Mouse (Mus musculus): ENCODE results near the gene Vamp1. TPM values are rescaled to one million over a fixed set of nuclear protein-coding genes. Genes with fewer than 3 reads are reported as not detected.
"Not testable (repeated sequence)": the region's sequence is repeated elsewhere in the genome, so short reads cannot be mapped to it uniquely, and the experiment has no call there.

Gene Vamp1
- total and polyA plus RNA-seq, 3 experiments, result 1.9 to 4.6 (median 3.1) TPM

DNA sequence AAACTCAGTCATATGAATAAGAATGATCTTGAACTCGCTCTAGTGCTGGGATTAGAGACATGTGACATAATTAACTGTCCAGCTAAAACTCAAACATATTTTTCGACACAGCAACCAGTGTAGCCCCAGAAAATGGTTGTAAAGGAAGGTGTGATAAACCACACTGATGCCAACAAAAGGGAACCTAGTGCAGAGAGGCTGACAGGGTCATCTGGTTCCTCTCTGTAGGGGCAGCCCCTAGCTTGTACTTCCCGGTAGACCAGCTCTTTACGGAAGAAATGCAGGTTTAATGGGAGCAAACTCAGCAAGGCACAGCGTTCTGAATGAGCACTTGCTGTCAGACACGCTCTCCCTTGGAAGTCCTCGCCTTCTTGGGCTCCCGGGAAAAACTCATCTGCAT, 64.4 kb downstream of the Vamp1 start:
- no peak overlapping the region for H3K4me2 ChIP-seq (ENCODE audit: insufficient read depth, low read depth, poor library complexity, severe bottlenecking)
- H3K36me3 ChIP-seq (replicated peaks in 1 of 2; ENCODE audit: control insufficient read depth in 1 of 2, insufficient read depth in 1 of 2, low read length in 1 of 2), result no peaks in the 10 kb centered on the region
- no peaks in the 10 kb centered on the region for H3K79me2 ChIP-seq (replicated peaks; ENCODE audit: control insufficient read depth, extremely low read depth, insufficient read depth, poor library complexity, severe bottlenecking)
- H3K4me3 ChIP-seq (replicated peaks in 1 of 3; ENCODE audit: low read depth in 2 of 3, low read length in 2 of 3, poor library complexity in 1 of 3), result no peak overlapping the region
- dilution Hi-C loops (cut with MboI; ENCODE audit: extremely low pct_ligation_motif_present, extremely low pct_unique_long_range_greater_than_20kb, low sequenced_read_pairs) (no loop called here), in situ Hi-C loops (cut with MboI; ENCODE audit: low pct_ligation_motif_present, low pct_unique_long_range_greater_than_20kb, low sequenced_read_pairs) (no loop called here)
- TF ChIP-seq RAD21 (IDR thresholded peaks at IDR 0.05; ENCODE audit: low read depth, low read length) (no peak), ELF1 (IDR thresholded peaks at IDR 0.05; ENCODE audit: low read depth, low read length) (0 out of 2 replicates have a peak, but pooled peaks have one; percentile 40), POLR2A (IDR thresholded peaks at IDR 0.05; ENCODE audit: low read depth, low read length) (no peak)
- peaks cover 26% of the 10 kb centered on the region for H3K27me3 ChIP-seq (replicated peaks)
- H3K27ac ChIP-seq (ENCODE audit: insufficient read depth, low read depth), result no peak overlapping the region
- H3K9ac ChIP-seq (ENCODE audit: insufficient read depth, low read depth), result no peak overlapping the region
- DNase-seq (ENCODE audit: extremely low read depth), result peak; percentile 20
- peaks cover 0 to 6% of the 10 kb centered on the region in 2 experiments; a peak in 2 of 4 replicates for H3K4me1 ChIP-seq (ENCODE audit: control insufficient read depth in 1 of 2, insufficient read depth in 2 of 2)
- H3K9me3 ChIP-seq (replicated peaks; ENCODE audit: low read length), result peaks cover 5% of the 10 kb centered on the region

DNA sequence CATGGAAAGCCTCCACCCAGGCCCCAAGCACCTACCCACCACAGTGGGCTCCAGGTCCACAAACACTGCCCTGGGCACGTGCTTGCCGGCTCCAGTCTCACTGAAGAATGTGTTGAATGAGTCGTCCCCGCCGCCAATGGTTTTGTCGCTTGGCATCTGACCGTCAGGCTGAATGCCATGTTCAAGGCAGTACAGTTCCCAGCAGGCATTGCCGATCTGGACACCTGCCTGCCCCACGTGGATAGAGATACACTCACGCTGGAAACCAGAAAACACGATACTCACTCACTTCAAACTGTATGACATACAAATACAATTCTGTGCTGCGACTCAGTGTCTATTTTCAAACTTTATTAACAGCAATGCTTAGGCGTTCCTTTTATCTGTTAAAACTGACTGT, 67.4 kb downstream of the Vamp1 start:
- H3K79me2 ChIP-seq (replicated peaks; ENCODE audit: control insufficient read depth, extremely low read depth, insufficient read depth, poor library complexity, severe bottlenecking); H3K4me3 ChIP-seq (replicated peaks in 1 of 3; ENCODE audit: low read depth in 2 of 3, low read length in 2 of 3, poor library complexity in 1 of 3); dilution Hi-C loops (cut with MboI; ENCODE audit: extremely low pct_ligation_motif_present, extremely low pct_unique_long_range_greater_than_20kb, low sequenced_read_pairs); DNase-seq (ENCODE audit: extremely low read depth); H3K4me1 ChIP-seq (ENCODE audit: control insufficient read depth in 1 of 2, insufficient read depth in 2 of 2); H3K4me2 ChIP-seq (ENCODE audit: insufficient read depth, low read depth, poor library complexity, severe bottlenecking); H3K9ac ChIP-seq (ENCODE audit: insufficient read depth, low read depth); H3K27ac ChIP-seq (ENCODE audit: insufficient read depth, low read depth); H3K36me3 ChIP-seq (replicated peaks in 1 of 2; ENCODE audit: control insufficient read depth in 1 of 2, insufficient read depth in 1 of 2, low read length in 1 of 2); in situ Hi-C loops (cut with MboI; ENCODE audit: low pct_ligation_motif_present, low pct_unique_long_range_greater_than_20kb, low sequenced_read_pairs): not testable (repeated sequence)
- Histone ChIP-seq H3K9me3 (replicated peaks; ENCODE audit: low read length) (peaks cover 12% of the 10 kb centered on the region), H3K27me3 (replicated peaks) (peaks cover 30% of the 10 kb centered on the region)

DNA sequence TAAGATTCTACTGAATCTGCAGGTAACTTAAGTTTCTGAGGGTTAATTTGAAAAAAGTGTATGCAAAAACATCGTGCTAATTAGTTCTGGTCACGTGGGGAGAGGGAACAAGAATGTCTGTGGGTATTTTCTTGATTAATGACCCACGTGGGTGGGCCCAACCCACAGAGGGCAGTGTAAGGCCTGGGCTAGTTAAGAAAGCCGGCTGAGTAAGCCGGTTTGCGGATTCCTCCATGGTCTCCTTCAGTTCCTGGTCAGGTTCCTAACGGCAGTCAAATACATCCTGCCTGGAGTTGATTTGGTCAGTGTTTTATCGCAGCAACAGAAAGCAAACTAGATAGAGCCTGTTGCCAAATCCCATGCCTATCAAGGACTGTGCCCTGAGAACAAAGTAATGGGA, 68.9 kb downstream of the Vamp1 start:
- H3K36me3 ChIP-seq (replicated peaks in 1 of 2; ENCODE audit: control insufficient read depth in 1 of 2, insufficient read depth in 1 of 2, low read length in 1 of 2), result no peaks in the 10 kb centered on the region
- peaks cover 44% of the 10 kb centered on the region for H3K27me3 ChIP-seq (replicated peaks)
- H3K79me2 ChIP-seq (replicated peaks; ENCODE audit: control insufficient read depth, extremely low read depth, insufficient read depth, poor library complexity, severe bottlenecking), result no peaks in the 10 kb centered on the region
- DNase-seq (ENCODE audit: extremely low read depth), result no peak
- H3K9ac ChIP-seq (ENCODE audit: insufficient read depth, low read depth), result no peak overlapping the region
- no peak overlapping the region for H3K27ac ChIP-seq (ENCODE audit: insufficient read depth, low read depth)
- in situ Hi-C loops (cut with MboI; ENCODE audit: low pct_ligation_motif_present, low pct_unique_long_range_greater_than_20kb, low sequenced_read_pairs) (no loop called here), dilution Hi-C loops (cut with MboI; ENCODE audit: extremely low pct_ligation_motif_present, extremely low pct_unique_long_range_greater_than_20kb, low sequenced_read_pairs) (no loop called here)
- H3K4me2 ChIP-seq (ENCODE audit: insufficient read depth, low read depth, poor library complexity, severe bottlenecking), result no peak overlapping the region
- TF ChIP-seq ZC3H11A (IDR thresholded peaks at IDR 0.05; ENCODE audit: low read depth, low read length) (no peak), CHD2 (IDR thresholded peaks at IDR 0.05; ENCODE audit: low read length) (no peak), SMC3 (IDR thresholded peaks at IDR 0.05; ENCODE audit: low read depth, low read length) (no peak), JUND (conservative IDR thresholded peaks at IDR 0.05; ENCODE audit: low read depth, low read length) (no peak), ELF1 (IDR thresholded peaks at IDR 0.05; ENCODE audit: low read depth, low read length) (no peak), RAD21 (IDR thresholded peaks at IDR 0.05; ENCODE audit: low read depth, low read length) (no peak), JUN (IDR thresholded peaks at IDR 0.05; ENCODE audit: insufficient read depth, low read depth, low read length) (no peak), SIN3A (IDR thresholded peaks at IDR 0.05; ENCODE audit: low read length) (no peak), MYC (IDR thresholded peaks at IDR 0.05; ENCODE audit: low read depth, low read length) (no peak), MEF2A (IDR thresholded peaks at IDR 0.05; ENCODE audit: borderline replicate concordance, low read depth, low read length) (no peak), HCFC1 (IDR thresholded peaks at IDR 0.05; ENCODE audit: low read depth, low read length) (no peak), NELFE (IDR thresholded peaks at IDR 0.05; ENCODE audit: low read depth, low read length) (no peak), POLR2AphosphoS2 (IDR thresholded peaks at IDR 0.05; ENCODE audit: low read depth, low read length) (no peak), E2F4 (IDR thresholded peaks at IDR 0.05; ENCODE audit: insufficient replicate concordance, low read depth, low read length) (no peak), ETS1 (conservative IDR thresholded peaks at IDR 0.05; ENCODE audit: low read depth, low read length) (no peak), MAFK (IDR thresholded peaks at IDR 0.05; ENCODE audit: insufficient replicate concordance, low read length) (no peak), UBTF (IDR thresholded peaks at IDR 0.05; ENCODE audit: low read depth, low read length) (no peak), TBP (conservative IDR thresholded peaks at IDR 0.05; ENCODE audit: low read depth, low read length) (no peak)
- peaks cover 12% of the 10 kb centered on the region for H3K9me3 ChIP-seq (replicated peaks; ENCODE audit: low read length)
- peaks cover 0 to 6% of the 10 kb centered on the region in 2 experiments; a peak in 2 of 4 replicates for H3K4me1 ChIP-seq (ENCODE audit: control insufficient read depth in 1 of 2, insufficient read depth in 2 of 2)
- H3K4me3 ChIP-seq (replicated peaks in 1 of 3; ENCODE audit: low read depth in 2 of 3, low read length in 2 of 3, poor library complexity in 1 of 3), result no peak overlapping the region

Measured in CH12.LX (cell line).